Mouse (Mus musculus): ENCODE measurements at regions not wholly inside any gene's neighbourhood (a gene's known extent, or its start where the extent isn't known, plus 50 kb on each side); places are given as distances from the start of the nearest gene placed in this dataset.

DNA sequence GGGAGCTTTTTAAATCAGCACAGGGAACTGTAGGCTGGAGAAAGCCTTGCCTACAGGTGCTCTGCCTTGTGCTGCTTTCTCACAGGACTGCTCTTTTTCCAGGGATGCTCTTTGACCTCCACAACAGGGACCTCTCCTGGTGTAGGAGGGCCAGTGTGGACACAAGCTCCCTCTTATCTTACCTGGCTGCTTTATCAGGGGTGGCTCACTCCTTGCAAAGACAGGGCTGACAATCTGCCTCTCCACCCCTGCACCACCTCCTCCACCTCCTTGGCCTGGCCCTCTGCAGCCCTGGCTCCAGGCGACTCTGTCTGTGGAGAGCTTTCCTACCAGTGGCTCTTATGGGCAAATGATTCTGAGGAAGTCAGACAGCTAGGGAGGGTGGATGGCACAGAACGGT lies 107.7 kb downstream of the Zfp706 start:
- Histone ChIP-seq H3K27ac (ENCODE audit: low read depth, low read length) (no peak overlapping the region), H3K36me3 (ENCODE audit: control insufficient read depth, insufficient read depth, low read length) (no peaks in the 10 kb centered on the region), H3K4me1 (ENCODE audit: control insufficient read depth, insufficient read depth, low read length) (peaks cover 13% of the 10 kb centered on the region; the same call in 1 of the 2 replicates), H3K27me3 (ENCODE audit: control insufficient read depth, insufficient read depth, low read length) (no peaks in the 10 kb centered on the region), H3K9ac (ENCODE audit: low read depth, low read length) (no peak overlapping the region), H3K9me3 (ENCODE audit: control insufficient read depth, low read length) (no peaks in the 10 kb centered on the region), H3K4me3 (ENCODE audit: low read length) (no peak overlapping the region), H3K4me2 (replicated peaks; ENCODE audit: low read depth, low read length) (no peak overlapping the region)
- no peak for ATAC-seq (ENCODE audit: low FRiP score, low TSS enrichment)
- 58% methylated on average over 2 of the region's 2 CpGs for WGBS

GRCm38 (mm10) chr15:36898857-36899523 lies 108.6 kb downstream of the Zfp706 start:
- Histone ChIP-seq H3K36me3 (ENCODE audit: control insufficient read depth, insufficient read depth, low read length) (no peaks in the 10 kb centered on the region), H3K4me1 (ENCODE audit: control insufficient read depth, insufficient read depth, low read length) (peaks cover 13% of the 10 kb centered on the region; the same call in 1 of the 2 replicates), H3K9ac (ENCODE audit: low read depth, low read length) (no peak overlapping the region), H3K9me3 (ENCODE audit: control insufficient read depth, low read length) (no peaks in the 10 kb centered on the region), H3K4me3 (ENCODE audit: low read length) (no peak overlapping the region), H3K4me2 (replicated peaks; ENCODE audit: low read depth, low read length) (no peak overlapping the region), H3K27me3 (ENCODE audit: control insufficient read depth, insufficient read depth, low read length) (no peaks in the 10 kb centered on the region), H3K27ac (ENCODE audit: low read depth, low read length) (no peak overlapping the region)
- WGBS = 87% methylated on average over 11 of the region's 11 CpGs
- no peak for ATAC-seq (ENCODE audit: low FRiP score, low TSS enrichment)

DNA sequence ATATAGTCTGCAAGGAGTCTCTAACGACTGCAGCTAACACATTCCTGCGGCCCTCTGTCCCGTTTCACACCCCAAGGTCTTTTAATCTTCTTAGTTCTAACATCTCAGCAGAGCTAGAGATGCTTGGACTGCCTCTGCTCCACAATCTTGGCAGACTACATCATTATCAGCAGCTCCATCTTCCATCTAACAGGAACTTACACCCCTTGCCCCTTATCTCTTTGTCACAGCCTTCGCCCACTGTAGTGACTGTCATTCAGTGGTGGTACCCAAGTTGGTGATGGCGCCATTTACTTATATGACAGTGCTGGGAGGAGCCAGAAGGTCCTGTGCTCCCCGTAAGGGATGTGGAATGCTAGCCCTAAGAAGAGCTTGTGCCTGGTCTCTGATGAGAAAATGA lies 109.2 kb downstream of the Zfp706 start:
- H3K36me3 ChIP-seq (ENCODE audit: control insufficient read depth, insufficient read depth, low read length) = no peaks in the 10 kb centered on the region
- WGBS = 74% methylated on average over 6 of the region's 6 CpGs
- H3K9me3 ChIP-seq (ENCODE audit: control insufficient read depth, low read length) = no peaks in the 10 kb centered on the region
- no peak overlapping the region for H3K27ac ChIP-seq (ENCODE audit: low read depth, low read length)
- H3K4me2 ChIP-seq (replicated peaks; ENCODE audit: low read depth, low read length) = no peak overlapping the region
- H3K4me3 ChIP-seq (ENCODE audit: low read length) = no peak overlapping the region
- no peak for ATAC-seq (ENCODE audit: low FRiP score, low TSS enrichment)
- H3K27me3 ChIP-seq (ENCODE audit: control insufficient read depth, insufficient read depth, low read length) = no peaks in the 10 kb centered on the region
- H3K9ac ChIP-seq (ENCODE audit: low read depth, low read length) = no peak overlapping the region
- H3K4me1 ChIP-seq (ENCODE audit: control insufficient read depth, insufficient read depth, low read length) = peaks cover 13% of the 10 kb centered on the region; the same call in 1 of the 2 replicates

DNA sequence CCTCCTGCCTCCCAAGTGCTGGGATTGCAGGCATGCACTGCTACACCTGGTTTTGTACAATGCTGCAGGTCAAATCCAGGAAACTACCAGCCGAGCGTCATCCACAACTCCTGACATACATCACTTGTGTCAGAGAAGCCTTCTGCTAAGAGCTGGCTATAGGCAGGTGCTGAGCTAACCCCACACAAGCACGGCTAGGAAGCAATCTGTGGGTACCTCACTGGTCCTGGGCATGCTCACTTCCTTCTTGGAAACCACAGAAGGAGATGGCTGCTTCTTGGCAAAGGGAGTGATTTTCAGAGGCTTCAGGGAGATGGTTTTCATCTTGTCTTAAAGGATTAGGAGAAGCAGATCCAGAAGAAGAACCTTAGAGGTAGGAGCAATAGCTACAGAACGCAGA lies 111.3 kb downstream of the Zfp706 start:
- Histone ChIP-seq H3K4me3 (ENCODE audit: low read length) (no peak overlapping the region), H3K9me3 (ENCODE audit: control insufficient read depth, low read length) (no peaks in the 10 kb centered on the region), H3K4me2 (replicated peaks; ENCODE audit: low read depth, low read length) (no peak overlapping the region), H3K9ac (ENCODE audit: low read depth, low read length) (no peak overlapping the region), H3K36me3 (ENCODE audit: control insufficient read depth, insufficient read depth, low read length) (no peaks in the 10 kb centered on the region), H3K4me1 (ENCODE audit: control insufficient read depth, insufficient read depth, low read length) (peaks cover 14% of the 10 kb centered on the region; the same call in 1 of the 2 replicates), H3K27ac (ENCODE audit: low read depth, low read length) (no peak overlapping the region), H3K27me3 (ENCODE audit: control insufficient read depth, insufficient read depth, low read length) (no peaks in the 10 kb centered on the region)
- WGBS = 80% methylated on average over 4 of the region's 4 CpGs
- no peak for ATAC-seq (ENCODE audit: low FRiP score, low TSS enrichment)

- Histone ChIP-seq H3K27me3 (ENCODE audit: control insufficient read depth, insufficient read depth, low read length) (no peaks in the 10 kb centered on the region), H3K4me3 (ENCODE audit: low read length) (no peak overlapping the region), H3K4me1 (ENCODE audit: control insufficient read depth, insufficient read depth, low read length) (peaks cover 13% of the 10 kb centered on the region; the same call in 1 of the 2 replicates), H3K9me3 (ENCODE audit: control insufficient read depth, low read length) (no peaks in the 10 kb centered on the region), H3K27ac (ENCODE audit: low read depth, low read length) (no peak overlapping the region), H3K9ac (ENCODE audit: low read depth, low read length) (no peak overlapping the region), H3K36me3 (ENCODE audit: control insufficient read depth, insufficient read depth, low read length) (no peaks in the 10 kb centered on the region), H3K4me2 (replicated peaks; ENCODE audit: low read depth, low read length) (no peak overlapping the region)
- 94% methylated on average over 4 of the region's 4 CpGs for WGBS
- ATAC-seq (ENCODE audit: low FRiP score, low TSS enrichment) = no peak
Measured at GRCm38 (mm10) chr15:36895031-36895430, 112.5 kb downstream of the Zfp706 start.

GRCm38 (mm10) chr15:36893407-36893969 lies 114.1 kb downstream of the Zfp706 start:
- H3K9ac ChIP-seq (ENCODE audit: low read depth, low read length) = no peak overlapping the region
- peaks cover 13% of the 10 kb centered on the region; the same call in 1 of the 2 replicates for H3K4me1 ChIP-seq (ENCODE audit: control insufficient read depth, insufficient read depth, low read length)
- no peaks in the 10 kb centered on the region for H3K36me3 ChIP-seq (ENCODE audit: control insufficient read depth, insufficient read depth, low read length)
- 38% methylated on average over 4 of the region's 4 CpGs for WGBS
- no peak overlapping the region for H3K4me2 ChIP-seq (replicated peaks; ENCODE audit: low read depth, low read length)
- H3K27me3 ChIP-seq (ENCODE audit: control insufficient read depth, insufficient read depth, low read length) = no peaks in the 10 kb centered on the region
- no peaks in the 10 kb centered on the region for H3K9me3 ChIP-seq (ENCODE audit: control insufficient read depth, low read length)
- H3K27ac ChIP-seq (ENCODE audit: low read depth, low read length) = no peak overlapping the region
- no peak overlapping the region for H3K4me3 ChIP-seq (ENCODE audit: low read length)
- ATAC-seq (ENCODE audit: low FRiP score, low TSS enrichment) = no peak

DNA sequence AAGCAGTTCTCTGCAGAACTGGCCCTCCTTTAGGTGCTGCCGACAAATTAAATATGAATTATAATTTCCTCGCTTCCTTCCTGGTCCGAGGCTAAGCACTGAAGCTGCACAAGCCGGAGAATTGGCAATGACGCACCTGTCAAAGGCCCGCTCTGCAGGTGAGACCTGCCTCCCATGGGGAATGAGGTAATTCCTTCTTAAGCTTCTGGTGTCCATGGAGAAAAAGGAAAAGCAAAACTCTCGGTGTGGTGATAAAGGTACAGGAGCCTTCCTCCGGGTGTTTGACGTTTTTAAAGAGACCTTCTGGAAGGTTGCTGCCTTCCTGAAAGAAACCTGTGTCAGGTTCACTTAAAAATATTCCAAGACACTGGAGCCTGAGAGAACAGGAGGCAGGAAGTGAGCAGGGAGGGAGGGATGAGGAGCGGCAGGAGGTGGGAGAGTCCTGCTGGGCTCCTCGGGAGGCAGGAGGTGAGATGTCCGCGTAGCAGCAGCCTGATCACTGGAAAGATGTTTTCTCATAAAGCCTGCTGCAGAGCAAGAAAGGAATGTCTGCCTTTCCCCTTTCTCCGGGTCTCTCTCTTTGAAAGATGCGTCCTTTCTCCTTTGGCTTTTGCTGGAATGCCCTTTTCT lies 114.9 kb downstream of the Zfp706 start:
- H3K4me3 ChIP-seq (ENCODE audit: low read length) = no peak overlapping the region
- no peaks in the 10 kb centered on the region for H3K9me3 ChIP-seq (ENCODE audit: control insufficient read depth, low read length)
- H3K9ac ChIP-seq (ENCODE audit: low read depth, low read length) = no peak overlapping the region
- 11% methylated on average over 15 of the region's 15 CpGs for WGBS
- ATAC-seq (ENCODE audit: low FRiP score, low TSS enrichment) = 0 out of 2 replicates have a peak, but pooled peaks have one; percentile 59
- H3K4me2 ChIP-seq (replicated peaks; ENCODE audit: low read depth, low read length) = peak overlapping the region; percentile 19
- H3K27ac ChIP-seq (ENCODE audit: low read depth, low read length) = no peak overlapping the region
- H3K4me1 ChIP-seq (ENCODE audit: control insufficient read depth, insufficient read depth, low read length) = peaks cover 13% of the 10 kb centered on the region; the same call in 1 of the 2 replicates
- no peaks in the 10 kb centered on the region for H3K36me3 ChIP-seq (ENCODE audit: control insufficient read depth, insufficient read depth, low read length)
- H3K27me3 ChIP-seq (ENCODE audit: control insufficient read depth, insufficient read depth, low read length) = no peaks in the 10 kb centered on the region

- WGBS = 20% methylated on average over 12 of the region's 12 CpGs
- no peak overlapping the region for H3K27ac ChIP-seq (ENCODE audit: low read depth, low read length)
- no peaks in the 10 kb centered on the region for H3K27me3 ChIP-seq (ENCODE audit: control insufficient read depth, insufficient read depth, low read length)
- no peaks in the 10 kb centered on the region for H3K36me3 ChIP-seq (ENCODE audit: control insufficient read depth, insufficient read depth, low read length)
- no peaks in the 10 kb centered on the region for H3K9me3 ChIP-seq (ENCODE audit: control insufficient read depth, low read length)
- no peak overlapping the region for H3K4me3 ChIP-seq (ENCODE audit: low read length)
- no peak for ATAC-seq (ENCODE audit: low FRiP score, low TSS enrichment)
- no peak overlapping the region for H3K9ac ChIP-seq (ENCODE audit: low read depth, low read length)
- H3K4me2 ChIP-seq (replicated peaks; ENCODE audit: low read depth, low read length) = no peak overlapping the region
- H3K4me1 ChIP-seq (ENCODE audit: control insufficient read depth, insufficient read depth, low read length) = peaks cover 13% of the 10 kb centered on the region; the same call in 1 of the 2 replicates
Measured at GRCm38 (mm10) chr15:36891851-36892250, 115.7 kb downstream of the Zfp706 start.

DNA sequence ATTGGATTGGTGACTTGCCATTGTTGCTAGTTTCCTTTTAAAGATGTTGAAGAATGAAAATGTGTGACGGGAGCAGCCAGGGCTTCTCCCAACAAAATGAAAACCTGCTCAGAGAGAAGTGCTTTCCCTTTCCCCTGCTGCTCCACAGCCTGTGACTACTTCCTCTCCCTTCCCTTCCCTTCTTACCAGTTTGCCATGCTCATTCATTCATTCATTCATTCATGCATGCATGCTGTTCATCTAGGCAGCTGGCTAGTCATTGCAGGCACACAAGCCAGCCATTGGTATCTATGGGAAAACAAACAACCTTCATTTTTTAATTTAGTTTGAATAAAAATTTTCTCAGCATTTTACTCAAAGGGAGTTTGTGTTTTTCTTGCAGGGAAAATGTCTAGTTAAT lies 116.3 kb downstream of the Zfp706 start:
- Histone ChIP-seq H3K27ac (ENCODE audit: low read depth, low read length) (no peak overlapping the region), H3K9ac (ENCODE audit: low read depth, low read length) (no peak overlapping the region), H3K4me3 (ENCODE audit: low read length) (no peak overlapping the region), H3K36me3 (ENCODE audit: control insufficient read depth, insufficient read depth, low read length) (no peaks in the 10 kb centered on the region), H3K4me2 (replicated peaks; ENCODE audit: low read depth, low read length) (no peak overlapping the region), H3K4me1 (ENCODE audit: control insufficient read depth, insufficient read depth, low read length) (peaks cover 13% of the 10 kb centered on the region; the same call in 1 of the 2 replicates), H3K9me3 (ENCODE audit: control insufficient read depth, low read length) (no peaks in the 10 kb centered on the region), H3K27me3 (ENCODE audit: control insufficient read depth, insufficient read depth, low read length) (no peaks in the 10 kb centered on the region)
- ATAC-seq (ENCODE audit: low FRiP score, low TSS enrichment) = no peak
- 68% methylated on average over 1 of the region's 1 CpGs for WGBS

Measured in kidney, embryonic 14.5 days (tissue).